Mouse (Mus musculus): ENCODE measurements at regions not wholly inside any gene's neighbourhood (a gene's known extent, or its start where the extent isn't known, plus 50 kb on each side); places are given as distances from the start of the nearest gene placed in this dataset.

GRCm38 (mm10) chr13:44243211-44243610, 458.6 kb downstream of the Cd83 start:
- no peak for DNase-seq (ENCODE audit: low spot score in 2 of 2)

GRCm38 (mm10) chr13:44246714-44247251, 462.2 kb downstream of the Cd83 start:
- DNase-seq (ENCODE audit: low spot score in 2 of 2), result no peak

GRCm38 (mm10) chr13:44247861-44248260, 463.3 kb downstream of the Cd83 start:
- DNase-seq (ENCODE audit: low spot score in 2 of 2), result no peak

- no peak for DNase-seq (ENCODE audit: low spot score in 2 of 2)
Measured at GRCm38 (mm10) chr13:44248401-44248800, 463.8 kb downstream of the Cd83 start.

GRCm38 (mm10) chr13:44249119-44249518, 464.5 kb downstream of the Cd83 start:
- peak; percentile 26 for DNase-seq (ENCODE audit: low spot score in 2 of 2)

- no peak for DNase-seq (ENCODE audit: low spot score in 2 of 2)
Measured at GRCm38 (mm10) chr13:44250474-44251201, 466.1 kb downstream of the Cd83 start.

- DNase-seq (ENCODE audit: low spot score in 2 of 2), result no peak
Measured at GRCm38 (mm10) chr13:44251503-44251902, 466.9 kb downstream of the Cd83 start.

- no peak for DNase-seq (ENCODE audit: low spot score in 2 of 2)
Measured at GRCm38 (mm10) chr13:44252496-44252895, 467.9 kb downstream of the Cd83 start.

- DNase-seq (ENCODE audit: low spot score in 2 of 2), result no peak
Measured at GRCm38 (mm10) chr13:44258422-44258821, 470.9 kb upstream of the Jarid2 start.

- DNase-seq (ENCODE audit: low spot score in 2 of 2), result no peak
Measured at GRCm38 (mm10) chr13:44260039-44260438, 469.2 kb upstream of the Jarid2 start.

GRCm38 (mm10) chr13:44260637-44261333, 468.5 kb upstream of the Jarid2 start:
- DNase-seq (ENCODE audit: low spot score in 2 of 2), result no peak

- DNase-seq (ENCODE audit: low spot score in 2 of 2), result no peak
Measured at GRCm38 (mm10) chr13:44272746-44273524, 456.3 kb upstream of the Jarid2 start.

- DNase-seq (ENCODE audit: low spot score in 2 of 2), result no peak
Measured at GRCm38 (mm10) chr13:44277952-44278351, 451.3 kb upstream of the Jarid2 start.

GRCm38 (mm10) chr13:44279036-44279435, 450.2 kb upstream of the Jarid2 start:
- no peak for DNase-seq (ENCODE audit: low spot score in 2 of 2)

GRCm38 (mm10) chr13:44280296-44280695, 449.0 kb upstream of the Jarid2 start:
- DNase-seq (ENCODE audit: low spot score in 2 of 2), result no peak

GRCm38 (mm10) chr13:44281796-44282195, 447.5 kb upstream of the Jarid2 start:
- no peak for DNase-seq (ENCODE audit: low spot score in 2 of 2)

GRCm38 (mm10) chr13:44282306-44282705, 447.0 kb upstream of the Jarid2 start:
- no peak for DNase-seq (ENCODE audit: low spot score in 2 of 2)

- no peak for DNase-seq (ENCODE audit: low spot score in 2 of 2)
Measured at GRCm38 (mm10) chr13:44282731-44283571, 446.3 kb upstream of the Jarid2 start.

GRCm38 (mm10) chr13:44285881-44286280, 443.4 kb upstream of the Jarid2 start:
- no peak for DNase-seq (ENCODE audit: low spot score in 2 of 2)

- DNase-seq (ENCODE audit: low spot score in 2 of 2), result no peak
Measured at GRCm38 (mm10) chr13:44290199-44290598, 439.1 kb upstream of the Jarid2 start.

GRCm38 (mm10) chr13:44292476-44293056, 436.7 kb upstream of the Jarid2 start:
- DNase-seq (ENCODE audit: low spot score in 2 of 2), result peak; percentile 14 to 18
